Mouse (Mus musculus) forebrain, embryonic 16.5 days (tissue): ENCODE measurements around the gene Ppp4c. TPM values are rescaled to one million over a fixed set of nuclear protein-coding genes. Genes with fewer than 3 reads are reported as not detected.
"Not testable (repeated sequence)": the region's sequence is repeated elsewhere in the genome, so short reads cannot be mapped to it uniquely, and the experiment has no call there.

Source experiments
- ATAC-seq: fragments of 200-750 bp; cut with Nextera tagmentation; 2 replicates; pipeline ENCODE4 v1.8.0; 2017; ENCODE audit warnings: mild to moderate bottlenecking, moderate library complexity
- H3K27ac ChIP-seq: fragments of 300-500 bp; sonication (generic); 2 replicates; pipeline ENCODE4 v1.5.1; 2014; ENCODE audit warnings: low read length, control low read depth
- H3K27me3 ChIP-seq: fragments of 300-500 bp; sonication (generic); replicated peaks from 2 replicates; pipeline ENCODE4 v1.6.1; 2014; ENCODE audit warnings: low read length; ENCODE audit not compliant: control insufficient read depth, insufficient read depth
- H3K36me3 ChIP-seq: fragments of 300-500 bp; sonication (generic); 2 replicates; pipeline ENCODE4 v1.6.1; 2014; ENCODE audit not compliant: control insufficient read depth, insufficient read depth
- H3K4me1 ChIP-seq: fragments of 300-500 bp; sonication (generic); replicated peaks from 2 replicates; pipeline ENCODE4 v1.6.1; 2014; ENCODE audit warnings: low read length; ENCODE audit not compliant: control insufficient read depth, insufficient read depth
- H3K4me2 ChIP-seq: fragments of 300-500 bp; sonication (generic); 2 replicates; pipeline ENCODE4 v1.6.1; 2014; ENCODE audit warnings: mild to moderate bottlenecking, low read length, control low read depth
- H3K4me3 ChIP-seq: fragments of 300-500 bp; sonication (generic); replicated peaks from 2 replicates; pipeline ENCODE4 v1.5.1; 2014; ENCODE audit warnings: mild to moderate bottlenecking, low read length, control low read depth
- H3K9ac ChIP-seq: fragments of 300-500 bp; sonication (generic); replicated peaks from 2 replicates; pipeline ENCODE4 v1.6.1; 2014; ENCODE audit warnings: low read depth, low read length, control low read depth
- H3K9me3 ChIP-seq: fragments of 300-500 bp; sonication (generic); 2 replicates; pipeline ENCODE4 v1.6.1; 2016; ENCODE audit warnings: low read length; ENCODE audit not compliant: control insufficient read depth
- WGBS: fragments of 180-500 bp; shearing (Covaris S2); extraction: QIAGEN DNeasy Blood & Tissue Kit; methylation state at CpG from one replicate; pipeline ENCODE4 v1.1.7; 2014; 5-methylcytosine and 5-hydroxymethylcytosine counted together
- polyA plus RNA-seq: library from polyadenylated mRNA; unstranded; fragments of >200 nt; fragmentation: Nextera tagmentation; extraction: Ambion mirVana; gene quantifications from 2 replicates; pipeline ENCODE4 v1.2.1, GENCODE M21; 2015

Ppp4c gene
- polyA plus RNA-seq, 1 experiment from 2014 or later = 202 TPM

- Histone ChIP-seq H3K36me3 (peaks cover 43% of the 10 kb centered on the region), H3K27ac (no peak overlapping the region), H3K4me3 (no peak overlapping the region), H3K27me3 (no peaks in the 10 kb centered on the region), H3K4me2 (no peak overlapping the region), H3K4me1 (peaks cover 13% of the 10 kb centered on the region), H3K9ac (no peak overlapping the region), H3K9me3 (no peaks in the 10 kb centered on the region)
- no peak for ATAC-seq
- 89% methylated on average over 4 of the region's 4 CpGs for WGBS
Observed at GRCm38 (mm10) chr7:126785056-126785455, 7.2 kb downstream of the Ppp4c start.

GRCm38 (mm10) chr7:126784469-126784868 is 7.8 kb downstream of the Ppp4c start:
- Histone ChIP-seq H3K9ac (no peak overlapping the region), H3K4me1 (peaks cover 19% of the 10 kb centered on the region), H3K4me3 (no peak overlapping the region), H3K9me3 (no peaks in the 10 kb centered on the region), H3K27ac (no peak overlapping the region), H3K4me2 (no peak overlapping the region), H3K27me3 (no peaks in the 10 kb centered on the region), H3K36me3 (peaks cover 37% of the 10 kb centered on the region)
- 89% methylated on average over 7 of the region's 7 CpGs for WGBS
- ATAC-seq = no peak

- ATAC-seq = no peak
- Histone ChIP-seq H3K27ac (no peak overlapping the region), H3K27me3 (no peaks in the 10 kb centered on the region), H3K4me2 (no peak overlapping the region), H3K9me3 (no peaks in the 10 kb centered on the region), H3K36me3 (peaks cover 30% of the 10 kb centered on the region), H3K9ac (no peak overlapping the region), H3K4me3 (no peak overlapping the region), H3K4me1 (peaks cover 32% of the 10 kb centered on the region)
- 83% methylated on average over 13 of the region's 13 CpGs for WGBS
Observed at GRCm38 (mm10) chr7:126782693-126783092, 9.6 kb downstream of the Ppp4c start.

- 52% methylated on average over 11 of the region's 11 CpGs for WGBS
- H3K4me1 ChIP-seq = peaks cover 37% of the 10 kb centered on the region
- H3K27ac ChIP-seq = no peak overlapping the region
- H3K9ac ChIP-seq = no peak overlapping the region
- H3K9me3 ChIP-seq = no peaks in the 10 kb centered on the region
- H3K36me3 ChIP-seq = peaks cover 23% of the 10 kb centered on the region
- no peak overlapping the region for H3K4me3 ChIP-seq
- no peaks in the 10 kb centered on the region for H3K27me3 ChIP-seq
- ATAC-seq = no peak
- no peak overlapping the region for H3K4me2 ChIP-seq
Observed at GRCm38 (mm10) chr7:126781661-126782370, 10.5 kb downstream of the Ppp4c start.

- ATAC-seq = no peak
- H3K27ac ChIP-seq = peak within 1 kb of the TSS; percentile 86
Observed at GRCm38 (mm10) chr7:126780971-126781635, 11.2 kb downstream of the Ppp4c start, which contains the start of gene Tbx6. Gene Tbx6, plus strand, starts transcription at chr7:126781483.

GRCm38 (mm10) chr7:126779983-126780970 is 12.0 kb downstream of the Ppp4c start:
- ATAC-seq = peak; percentile 78
- peaks cover 46% of the 10 kb centered on the region for H3K4me1 ChIP-seq
- peaks cover 13% of the 10 kb centered on the region; the same call in 1 of the 2 replicates for H3K36me3 ChIP-seq
- H3K4me3 ChIP-seq = peak overlapping the region; percentile 50
- no peaks in the 10 kb centered on the region for H3K9me3 ChIP-seq
- peak overlapping the region; percentile 94 for H3K4me2 ChIP-seq
- H3K27ac ChIP-seq = peak overlapping the region; percentile 86
- under 1% methylated on average over 21 of the region's 21 CpGs for WGBS
- H3K27me3 ChIP-seq = no peaks in the 10 kb centered on the region
- peak overlapping the region; percentile 68 for H3K9ac ChIP-seq

More at GRCm38 (mm10) chr7:126780971-126781635, 11.2 kb downstream of the Ppp4c start, which contains the start of gene Tbx6:
- peaks cover 17% of the 10 kb centered on the region for H3K36me3 ChIP-seq
- H3K9me3 ChIP-seq = no peaks in the 10 kb centered on the region
- peak within 1 kb of the TSS; percentile 94 for H3K4me2 ChIP-seq
- H3K4me3 ChIP-seq = peak within 1 kb of the TSS; percentile 50
- peak within 1 kb of the TSS; percentile 68 for H3K9ac ChIP-seq
- H3K27me3 ChIP-seq = no peaks in the 10 kb centered on the region
- 6% methylated on average over 22 of the region's 22 CpGs for WGBS
- peaks cover 42% of the 10 kb centered on the region for H3K4me1 ChIP-seq

GRCm38 (mm10) chr7:126779101-126779500 is 13.2 kb downstream of the Ppp4c start:
- WGBS = 92% methylated on average over 7 of the region's 7 CpGs
- H3K4me1 ChIP-seq = peaks cover 46% of the 10 kb centered on the region
- not testable (repeated sequence) for H3K4me2 ChIP-seq

GRCm38 (mm10) chr7:126778147-126778546 is 14.1 kb downstream of the Ppp4c start:
- peak overlapping the region; percentile 86 for H3K4me2 ChIP-seq

More at GRCm38 (mm10) chr7:126779101-126779500, 13.2 kb downstream of the Ppp4c start:
- H3K36me3 ChIP-seq, H3K9ac ChIP-seq, H3K9me3 ChIP-seq, H3K4me3 ChIP-seq, ATAC-seq, H3K27ac ChIP-seq, H3K27me3 ChIP-seq: not testable (repeated sequence)

More at GRCm38 (mm10) chr7:126778147-126778546, 14.1 kb downstream of the Ppp4c start:
- no peak for ATAC-seq
- Histone ChIP-seq H3K9ac (no peak overlapping the region), H3K27me3 (no peaks in the 10 kb centered on the region), H3K4me3 (no peak overlapping the region), H3K36me3 (no peaks in the 10 kb centered on the region), H3K27ac (peak overlapping the region; percentile 31; the same call in 1 of the 2 replicates), H3K4me1 (peaks cover 46% of the 10 kb centered on the region), H3K9me3 (no peaks in the 10 kb centered on the region)
- WGBS = 83% methylated on average over 3 of the region's 3 CpGs
